Mouse (Mus musculus) lung, embryonic 14.5 days (tissue): Measurements from ENCODE around the gene Arhgap31. TPM values are rescaled to one million over a fixed set of nuclear protein-coding genes. Genes with fewer than 3 reads are reported as not detected.
"Not testable (repeated sequence)": the region's sequence is repeated elsewhere in the genome, so short reads cannot be mapped to it uniquely, and the experiment has no call there.

Experiments
- ATAC-seq: fragments of 200-750 bp; cut with Nextera tagmentation; 2 replicates; pipeline ENCODE4 v1.8.0; 2017; ENCODE audit warnings: mild to moderate bottlenecking, moderate TSS enrichment, moderate library complexity; ENCODE audit not compliant: insufficient read depth
- DNase-seq: peaks from one replicate; pipeline ENCODE4 v3.0.0-alpha.2; 2015
- H3K27ac ChIP-seq: fragments of 300-500 bp; sonication (generic); 2 replicates; pipeline ENCODE4 v1.5.1; 2014; ENCODE audit warnings: low read depth, mild to moderate bottlenecking, moderate library complexity
- H3K27me3 ChIP-seq: fragments of 300-500 bp; sonication (generic); 2 replicates; pipeline ENCODE4 v1.6.1; 2014; ENCODE audit warnings: low read length, control low read depth; ENCODE audit not compliant: insufficient read depth
- H3K36me3 ChIP-seq: fragments of 300-500 bp; sonication (generic); 2 replicates; pipeline ENCODE4 v1.6.1; 2014; ENCODE audit warnings: control low read depth; ENCODE audit not compliant: insufficient read depth
- H3K4me1 ChIP-seq: fragments of 300-500 bp; sonication (generic); 2 replicates; pipeline ENCODE4 v1.6.1; 2014; ENCODE audit warnings: antibody characterized with exemption, control low read depth; ENCODE audit not compliant: insufficient read depth
- H3K4me2 ChIP-seq: fragments of 300-500 bp; sonication (generic); 2 replicates; pipeline ENCODE4 v1.6.1; 2014; ENCODE audit warnings: mild to moderate bottlenecking
- H3K4me3 ChIP-seq: fragments of 300-500 bp; sonication (generic); 2 replicates; pipeline ENCODE4 v1.5.1; 2014; ENCODE audit warnings: low read depth, low read length
- H3K9ac ChIP-seq: fragments of 300-500 bp; sonication (generic); 2 replicates; pipeline ENCODE4 v1.6.1; 2014
- H3K9me3 ChIP-seq: fragments of 300-500 bp; sonication (generic); 2 replicates; pipeline ENCODE4 v1.6.1; 2016; ENCODE audit warnings: low read depth, low read length, control low read depth
- CTCF ChIP-seq: IDR thresholded peaks from 2 replicates; pipeline ENCODE4 v1.5.1; 2016; ENCODE audit warnings: antibody characterized with exemption, low read depth
- WGBS: fragments of 180-500 bp; shearing (Covaris S2); extraction: QIAGEN DNeasy Blood & Tissue Kit; methylation state at CpG from one replicate; pipeline ENCODE4 v1.1.7; 2014; 5-methylcytosine and 5-hydroxymethylcytosine counted together
- polyA plus RNA-seq: library from polyadenylated mRNA; unstranded; fragments of >200 nt; fragmentation: Nextera tagmentation; extraction: Ambion mirVana; gene quantifications from 2 replicates; pipeline ENCODE4 v1.2.1, GENCODE M21; 2014

The Arhgap31 gene
- polyA plus RNA-seq, 1 experiment from 2014 or later: 21.6 TPM

DNA sequence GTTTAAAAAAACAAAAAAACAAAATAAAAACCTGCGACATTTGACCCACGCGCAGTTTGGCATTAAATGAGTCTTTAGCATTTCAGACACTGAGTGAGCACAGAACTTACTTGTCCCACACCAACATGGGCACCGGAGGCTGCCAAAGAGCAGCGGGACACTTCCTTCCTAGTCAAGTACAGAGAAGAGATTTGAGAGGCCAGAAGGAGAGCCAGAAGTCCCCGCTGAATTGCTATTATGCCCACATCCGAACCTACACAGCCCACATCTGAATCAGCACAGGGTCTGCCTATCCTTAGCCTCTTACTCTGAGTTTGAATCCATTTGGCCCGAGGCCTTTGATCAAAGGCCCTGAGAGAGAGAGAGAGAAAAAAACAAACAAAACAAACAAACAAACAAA lies 11.2 kb upstream of the Arhgap31 start:
- Histone ChIP-seq H3K9me3 (no peaks in the 10 kb centered on the region), H3K27ac (peak overlapping the region; percentile 39; the same call in 1 of the 2 replicates), H3K4me1 (no peaks in the 10 kb centered on the region), H3K27me3 (no peaks in the 10 kb centered on the region), H3K36me3 (no peaks in the 10 kb centered on the region), H3K4me3 (no peak overlapping the region), H3K9ac (no peak overlapping the region), H3K4me2 (peak overlapping the region; percentile 25; the same call in 1 of the 2 replicates)
- ATAC-seq: no peak
- no peak for DNase-seq
- no peak for TF ChIP-seq CTCF
- 77% methylated on average over 8 of the region's 8 CpGs for WGBS

DNA sequence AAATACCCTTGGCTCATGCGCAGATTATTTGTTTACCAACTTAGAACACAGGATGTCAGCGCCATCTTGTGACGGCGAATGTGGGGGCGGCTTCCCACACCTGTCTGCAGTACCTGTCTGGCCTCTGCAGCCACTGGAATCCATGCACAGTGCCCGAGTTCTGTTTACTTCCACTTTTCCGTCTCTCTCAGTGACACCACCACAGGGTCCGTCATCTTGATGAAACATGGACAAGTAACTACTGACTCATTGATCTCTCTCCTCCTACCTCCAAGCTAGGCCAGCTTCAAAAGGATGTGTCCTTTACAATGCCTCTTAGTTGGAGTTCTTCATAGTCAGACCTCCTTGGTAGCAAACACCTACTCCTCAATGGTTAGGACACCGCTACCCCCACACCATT lies 8.3 kb upstream of the Arhgap31 start:
- no peak for ATAC-seq
- H3K9ac ChIP-seq: no peak overlapping the region
- WGBS: 87% methylated on average over 8 of the region's 9 CpGs
- no peak overlapping the region for H3K4me2 ChIP-seq
- no peaks in the 10 kb centered on the region for H3K27me3 ChIP-seq
- H3K4me3 ChIP-seq: no peak overlapping the region
- H3K4me1 ChIP-seq: no peaks in the 10 kb centered on the region
- no peaks in the 10 kb centered on the region for H3K9me3 ChIP-seq
- TF ChIP-seq CTCF: no peak
- DNase-seq: no peak
- no peaks in the 10 kb centered on the region for H3K36me3 ChIP-seq
- H3K27ac ChIP-seq: no peak overlapping the region

DNA sequence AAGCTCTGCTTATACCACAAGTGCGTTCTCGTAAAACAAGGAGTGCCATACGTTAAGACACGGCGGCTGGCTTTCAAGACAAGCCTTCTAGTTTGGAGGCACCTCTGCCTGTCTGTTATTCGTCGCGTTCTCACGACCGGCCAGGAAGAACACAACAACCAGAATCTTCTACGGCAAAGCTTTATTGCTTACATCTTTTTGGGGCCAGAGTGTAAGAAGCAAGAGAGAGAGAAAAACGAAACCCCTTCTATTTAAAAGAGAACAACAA lies 1.1 kb upstream of the Arhgap31 start:
- not testable (repeated sequence) for H3K27me3 ChIP-seq, H3K9me3 ChIP-seq, ATAC-seq, H3K36me3 ChIP-seq, H3K9ac ChIP-seq, DNase-seq, H3K4me1 ChIP-seq
- Histone ChIP-seq H3K4me2 (peak overlapping the region; percentile 66), H3K27ac (0 out of 2 replicates have a peak overlapping the region, but pooled peaks have one; percentile 33), H3K4me3 (peak overlapping the region; percentile 20; the same call in 1 of the 2 replicates)
- WGBS: 35% methylated on average over 11 of the region's 12 CpGs

DNA sequence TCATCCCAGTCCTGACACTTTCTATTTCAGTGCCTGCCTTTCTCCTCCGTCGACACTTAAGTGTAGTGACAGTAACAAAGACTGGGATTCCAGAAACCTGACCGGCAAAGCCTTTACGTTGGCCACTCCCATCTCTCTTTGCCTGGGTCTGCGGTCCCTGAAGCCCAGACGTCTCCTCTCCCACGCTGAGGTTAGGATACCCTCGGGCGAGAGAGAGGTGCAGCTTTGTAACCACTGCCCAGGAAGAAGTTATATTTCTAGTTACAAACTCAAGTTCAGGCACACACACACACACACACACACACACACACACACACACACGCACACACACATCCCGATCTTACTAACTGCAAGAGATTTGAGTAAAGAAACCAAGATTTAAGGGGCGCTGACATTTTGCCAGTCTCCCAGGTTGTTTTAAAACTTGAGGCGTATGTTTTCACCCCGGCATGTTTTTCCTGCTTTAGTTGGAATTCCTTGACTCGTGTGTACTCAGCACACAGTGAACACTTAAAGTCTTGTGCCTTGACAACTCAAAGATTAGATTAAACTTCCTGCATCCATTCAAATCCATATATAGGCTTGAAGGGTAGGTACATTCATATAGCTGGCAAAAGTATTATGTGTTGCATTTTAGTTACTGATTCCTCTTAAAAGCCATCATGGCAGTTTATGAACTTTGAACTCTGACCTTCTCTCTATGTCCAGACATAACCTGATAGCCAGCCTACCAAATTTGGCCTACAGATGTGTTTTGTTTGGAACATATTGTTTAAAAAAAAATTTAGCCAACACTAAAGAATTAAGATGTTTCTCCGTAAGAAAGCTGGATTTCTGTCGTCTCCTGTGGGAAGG lies 557 bp upstream of the Arhgap31 start:
- Histone ChIP-seq H3K4me3 (peak overlapping the region; percentile 63), H3K27ac (peak overlapping the region; percentile 97), H3K27me3 (no peaks in the 10 kb centered on the region), H3K9me3 (no peaks in the 10 kb centered on the region), H3K4me2 (peak overlapping the region; percentile 66), H3K9ac (peak overlapping the region; percentile 83), H3K4me1 (0 out of 2 replicates have a peak, but pooled peaks cover 5% of the 10 kb centered on the region), H3K36me3 (0 out of 2 replicates have a peak, but pooled peaks cover 4% of the 10 kb centered on the region)
- DNase-seq (peak; percentile 61), ATAC-seq (peak; percentile 61)
- WGBS: 9% methylated on average over 17 of the region's 17 CpGs
- no peak for TF ChIP-seq CTCF

DNA sequence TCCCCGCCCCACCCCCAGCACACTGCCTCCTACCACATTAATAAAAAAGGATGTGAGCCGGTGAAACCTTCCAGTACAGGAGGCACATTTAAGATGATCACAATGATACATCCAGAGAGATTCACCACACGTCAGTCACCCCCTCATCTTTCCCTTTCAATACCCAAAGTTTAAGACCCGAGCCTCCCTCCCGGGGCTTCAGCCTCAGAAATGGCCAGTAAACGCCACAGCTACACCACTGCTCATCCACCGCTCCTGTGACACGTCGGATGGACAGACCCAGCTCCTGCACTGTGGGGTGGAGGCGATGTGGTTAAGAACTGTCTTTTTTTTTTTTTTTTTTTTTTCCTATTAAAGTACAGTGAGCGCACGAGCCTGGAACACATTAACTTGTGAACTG lies 969 bp downstream of the Arhgap31 start:
- Histone ChIP-seq H3K9ac (peak overlapping the region; percentile 83), H3K27ac (peak overlapping the region; percentile 97), H3K4me1 (0 out of 2 replicates have a peak, but pooled peaks cover 5% of the 10 kb centered on the region), H3K4me3 (peak overlapping the region; percentile 63), H3K36me3 (0 out of 2 replicates have a peak, but pooled peaks cover 4% of the 10 kb centered on the region), H3K4me2 (peak overlapping the region; percentile 66), H3K9me3 (no peaks in the 10 kb centered on the region), H3K27me3 (no peaks in the 10 kb centered on the region)
- DNase-seq (peak; percentile 55), ATAC-seq (peak; percentile 7)
- TF ChIP-seq CTCF: no peak
- 4% methylated on average over 12 of the region's 12 CpGs for WGBS

DNA sequence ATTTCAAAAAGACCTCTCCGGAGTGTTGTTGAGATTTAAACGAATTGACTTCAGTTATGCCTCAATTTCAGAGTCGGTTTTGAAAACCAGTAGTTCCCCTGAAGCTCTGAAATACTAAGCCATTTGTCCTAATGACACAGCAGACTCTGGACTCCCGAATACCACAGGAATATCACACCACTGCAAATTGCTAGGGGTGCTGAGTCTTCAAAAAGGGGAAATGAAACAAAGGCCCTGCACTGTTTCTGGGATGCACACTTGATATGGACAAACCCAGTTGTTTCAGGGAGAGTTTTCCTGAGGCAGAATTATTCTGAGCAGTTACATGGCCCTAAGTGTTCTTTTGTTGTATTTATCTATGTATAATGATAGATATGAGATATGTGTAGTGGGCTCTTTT lies 1.8 kb downstream of the Arhgap31 start:
- H3K9ac ChIP-seq: peak overlapping the region; percentile 83
- 0 out of 2 replicates have a peak, but pooled peaks cover 5% of the 10 kb centered on the region for H3K4me1 ChIP-seq
- no peaks in the 10 kb centered on the region for H3K9me3 ChIP-seq
- no peak for TF ChIP-seq CTCF
- no peak overlapping the region for H3K27ac ChIP-seq
- H3K4me2 ChIP-seq: peak overlapping the region; percentile 66
- H3K27me3 ChIP-seq: no peaks in the 10 kb centered on the region
- H3K4me3 ChIP-seq: peak overlapping the region; percentile 63
- 0 out of 2 replicates have a peak, but pooled peaks cover 4% of the 10 kb centered on the region for H3K36me3 ChIP-seq
- 38% methylated on average over 4 of the region's 4 CpGs for WGBS
- no peak for DNase-seq
- no peak for ATAC-seq

DNA sequence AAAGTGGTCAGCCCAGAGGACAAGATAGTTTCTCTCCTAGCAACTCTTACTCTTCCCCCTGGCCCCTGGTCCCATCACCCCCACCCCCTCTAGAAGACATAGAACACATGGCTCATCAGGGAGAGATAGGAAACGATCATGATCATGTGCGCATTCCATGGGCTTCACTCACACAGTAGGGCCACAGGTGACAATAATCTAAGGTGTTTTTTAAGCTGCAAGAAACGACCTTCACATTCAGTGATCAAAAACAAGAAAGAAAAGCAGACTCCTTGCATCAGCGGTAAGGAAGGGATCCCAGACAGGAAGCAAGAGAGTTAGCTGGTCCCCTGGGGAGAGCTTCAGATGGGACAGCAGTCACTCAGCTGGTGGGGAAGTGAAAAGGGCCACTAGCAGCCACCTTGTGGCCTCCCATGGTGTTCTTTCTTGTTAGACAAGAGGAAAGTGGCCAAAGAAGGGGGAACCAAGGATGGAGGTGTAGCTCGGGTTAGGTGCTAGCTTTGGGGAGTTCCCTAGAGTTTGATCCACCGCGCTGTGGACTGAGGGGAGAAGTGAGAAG lies 4.0 kb downstream of the Arhgap31 start:
- Histone ChIP-seq H3K9me3 (no peaks in the 10 kb centered on the region), H3K9ac (no peak overlapping the region), H3K4me3 (no peak overlapping the region), H3K4me2 (0 out of 2 replicates have a peak overlapping the region, but pooled peaks have one; percentile 5), H3K36me3 (peaks cover 7% of the 10 kb centered on the region; the same call in 1 of the 2 replicates), H3K27ac (no peak overlapping the region), H3K4me1 (0 out of 2 replicates have a peak, but pooled peaks cover 5% of the 10 kb centered on the region), H3K27me3 (no peaks in the 10 kb centered on the region)
- ATAC-seq: no peak
- no peak for TF ChIP-seq CTCF
- no peak for DNase-seq
- WGBS: 60% methylated on average over 7 of the region's 7 CpGs
